Mouse (Mus musculus): ENCODE measurements around the gene Sh2b3. TPM values are rescaled to one million over a fixed set of nuclear protein-coding genes. Genes with fewer than 3 reads are reported as not detected.

Gene Sh2b3
- polyA plus RNA-seq, 1 experiment from 2014 or later, result 7.1 TPM

DNA sequence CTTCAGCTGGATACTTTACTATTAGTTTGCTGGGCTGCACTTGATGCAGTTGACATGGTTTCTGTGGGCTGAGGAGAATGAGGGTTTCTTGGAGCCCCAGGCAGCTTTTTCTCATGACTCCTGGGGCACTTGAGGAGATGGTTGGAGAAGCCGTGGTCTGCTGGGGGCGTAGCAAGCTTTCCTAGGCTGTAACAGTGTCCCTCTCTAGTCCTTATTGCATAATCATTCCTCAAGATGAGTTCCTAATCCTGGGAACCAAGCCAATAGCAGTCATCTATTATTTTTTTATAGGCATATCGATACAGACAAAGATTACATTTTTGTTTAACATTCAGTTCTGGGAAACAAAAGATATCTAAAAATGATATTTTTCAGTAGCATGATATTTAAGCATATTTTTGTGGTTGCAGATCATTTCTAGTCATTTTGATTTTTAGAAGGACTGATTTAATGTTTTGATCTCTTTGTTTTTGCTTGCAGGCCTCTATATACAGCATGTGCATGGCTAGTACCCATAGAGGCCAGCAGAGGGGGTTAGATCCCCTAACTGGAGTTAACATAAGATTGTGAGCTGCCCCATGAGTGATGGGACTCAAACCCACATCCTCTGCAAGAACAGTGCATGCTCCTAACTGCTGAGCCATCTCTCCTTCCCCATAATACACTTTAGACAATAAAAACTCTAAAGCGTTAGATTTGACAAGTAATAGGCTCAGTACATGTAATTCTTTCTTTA lies 71.2 kb downstream of the Sh2b3 start:
- Histone ChIP-seq H3K27ac (no peak overlapping the region), H3K27me3 (no peaks in the 10 kb centered on the region), H3K4me1 (0 out of 2 replicates have a peak, but pooled peaks cover 3% of the 10 kb centered on the region), H3K36me3 (replicated peaks) (peaks cover 10% of the 10 kb centered on the region), H3K9me3 (no peaks in the 10 kb centered on the region), H3K4me2 (no peak overlapping the region), H3K4me3 (replicated peaks) (no peak overlapping the region), H3K9ac (no peak overlapping the region)
- ATAC-seq (ENCODE audit: low FRiP score), result no peak
- 95% methylated on average over 4 of the region's 4 CpGs for WGBS

Small RNAs within 50 kb of the gene (microRNA-seq; reads per million reads assigned to microRNA genes)
- gene Mir7031, result not detected

Other genes with a start within 250 kb of the Sh2b3 start
- gene Aldh2, start 243.8 kb downstream of the Sh2b3 start, polyA plus RNA-seq (2016; fragmentation: Nextera tagmentation; extraction: Ambion mirVana), result 108 and 110 TPM in 2 replicates
- gene Acad12, start 218.7 kb downstream of the Sh2b3 start, polyA plus RNA-seq (2016; fragmentation: Nextera tagmentation; extraction: Ambion mirVana), result 1.3 and 2.0 TPM in 2 replicates
- gene Acad10, start 177.1 kb downstream of the Sh2b3 start, polyA plus RNA-seq (2016; fragmentation: Nextera tagmentation; extraction: Ambion mirVana), result 1.3 and 2.5 TPM in 2 replicates
- 45.2 and 47.3 TPM in 2 replicates for gene Brap, start 177.1 kb downstream of the Sh2b3 start, polyA plus RNA-seq (2016; fragmentation: Nextera tagmentation; extraction: Ambion mirVana)
- gene Atxn2, start 126.3 kb downstream of the Sh2b3 start, polyA plus RNA-seq (2016; fragmentation: Nextera tagmentation; extraction: Ambion mirVana), result 58.9 and 77.1 TPM in 2 replicates
- gene Pheta1, start 11.3 kb upstream of the Sh2b3 start, polyA plus RNA-seq (2016; fragmentation: Nextera tagmentation; extraction: Ambion mirVana), result 44.6 and 48.1 TPM in 2 replicates
- gene Cux2, start 212.5 kb upstream of the Sh2b3 start, polyA plus RNA-seq (2016; fragmentation: Nextera tagmentation; extraction: Ambion mirVana), result 13.7 and 14.0 TPM in 2 replicates

All from forebrain, embryonic 12.5 days (tissue).